Mouse (Mus musculus): ENCODE measurements at regions not wholly inside any gene's neighbourhood (a gene's known extent, or its start where the extent isn't known, plus 50 kb on each side); places are given as distances from the start of the nearest gene placed in this dataset.

DNA sequence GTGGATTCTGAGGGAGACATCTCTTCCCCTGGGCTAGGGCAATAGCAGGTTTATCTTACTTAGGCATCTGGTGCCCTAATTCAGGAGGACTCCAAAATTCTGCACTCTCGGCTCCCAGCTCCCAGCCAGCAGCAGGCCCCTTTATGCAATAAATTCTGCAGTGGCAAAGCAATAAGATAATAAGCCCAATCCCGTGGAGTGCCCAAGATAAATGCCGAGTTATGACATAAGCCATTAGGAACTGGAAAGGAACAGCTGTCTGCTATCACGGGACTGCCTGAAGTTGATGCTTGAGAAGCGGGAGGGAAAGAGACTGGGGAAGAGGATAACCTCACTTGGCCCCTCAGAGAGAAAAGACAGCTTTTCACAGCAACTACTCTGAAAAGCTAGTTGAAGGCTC, 159.0 kb downstream of the 1190002N15Rik start:
- DNase-seq = no peak

DNA sequence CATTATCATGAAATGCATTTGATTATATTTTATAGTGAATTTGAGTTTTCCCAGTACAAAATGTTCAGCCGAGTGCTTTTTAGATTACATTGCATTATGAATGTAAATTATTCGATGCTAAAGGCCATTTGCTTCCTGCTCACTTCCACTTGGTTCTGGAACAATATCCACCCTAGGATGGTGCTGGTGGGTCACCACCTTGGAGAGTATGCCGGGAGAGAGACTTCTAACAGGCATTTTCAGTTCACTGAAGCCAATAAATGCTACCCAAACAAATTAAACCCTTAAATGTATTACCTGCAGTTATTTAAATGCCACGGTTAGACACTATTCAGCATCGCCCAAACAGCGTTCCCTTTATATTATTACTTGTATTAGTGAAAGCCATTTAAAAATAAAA, 159.6 kb downstream of the 1190002N15Rik start:
- no peak for DNase-seq

DNA sequence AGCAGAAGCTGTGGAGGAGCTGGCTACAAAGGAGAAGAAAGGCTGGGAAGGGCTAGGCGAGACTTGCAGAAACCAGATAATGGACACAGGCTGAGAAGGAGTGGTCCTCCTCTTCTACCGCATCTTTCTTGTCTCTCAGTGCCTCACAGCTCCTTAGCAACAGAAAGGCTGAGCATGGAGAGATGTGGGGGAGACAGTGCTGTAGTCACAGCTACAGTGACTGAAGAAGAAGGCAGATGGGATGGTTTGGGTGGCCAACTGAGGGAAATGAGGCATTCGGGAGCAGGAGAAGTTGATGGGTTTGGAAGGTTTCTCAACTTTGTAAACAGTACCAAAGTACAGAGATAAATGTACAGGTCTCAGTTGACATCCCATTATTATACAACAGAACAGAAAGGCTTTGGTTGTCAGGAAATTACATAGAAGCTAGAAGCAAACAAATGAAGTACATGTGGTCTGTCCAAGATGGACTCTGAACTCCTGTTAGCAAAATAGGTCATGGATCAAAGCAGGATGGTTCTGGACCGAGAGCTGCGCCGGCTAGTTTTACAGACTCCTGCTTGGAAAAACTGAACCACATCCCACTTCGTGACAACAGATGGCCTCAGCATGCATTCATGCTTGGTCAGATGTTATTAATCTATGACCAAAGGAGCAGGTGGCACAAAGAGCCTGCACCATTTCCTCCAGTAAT, 160.4 kb downstream of the 1190002N15Rik start:
- DNase-seq = no peak

DNA sequence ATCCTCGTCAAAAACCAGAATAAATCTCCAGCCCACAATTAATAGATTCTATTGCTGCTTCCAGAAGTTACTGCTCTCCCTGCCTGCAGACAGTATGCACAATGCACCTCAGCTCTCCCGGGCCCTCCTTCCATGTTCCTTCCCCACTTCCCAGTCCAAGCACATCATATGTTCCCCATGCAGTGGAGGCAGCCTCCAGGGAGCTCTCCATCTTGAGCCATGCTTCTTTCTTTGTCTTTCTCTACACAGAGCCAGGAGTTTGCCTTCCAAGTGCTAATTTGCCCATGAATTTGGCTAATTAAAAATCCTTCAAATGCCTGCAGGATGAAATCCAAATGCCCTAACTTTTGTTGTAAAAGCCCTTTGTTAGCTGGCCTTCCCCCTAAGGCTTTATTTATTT, 166.9 kb downstream of the 1190002N15Rik start:
- DNase-seq = no peak

DNA sequence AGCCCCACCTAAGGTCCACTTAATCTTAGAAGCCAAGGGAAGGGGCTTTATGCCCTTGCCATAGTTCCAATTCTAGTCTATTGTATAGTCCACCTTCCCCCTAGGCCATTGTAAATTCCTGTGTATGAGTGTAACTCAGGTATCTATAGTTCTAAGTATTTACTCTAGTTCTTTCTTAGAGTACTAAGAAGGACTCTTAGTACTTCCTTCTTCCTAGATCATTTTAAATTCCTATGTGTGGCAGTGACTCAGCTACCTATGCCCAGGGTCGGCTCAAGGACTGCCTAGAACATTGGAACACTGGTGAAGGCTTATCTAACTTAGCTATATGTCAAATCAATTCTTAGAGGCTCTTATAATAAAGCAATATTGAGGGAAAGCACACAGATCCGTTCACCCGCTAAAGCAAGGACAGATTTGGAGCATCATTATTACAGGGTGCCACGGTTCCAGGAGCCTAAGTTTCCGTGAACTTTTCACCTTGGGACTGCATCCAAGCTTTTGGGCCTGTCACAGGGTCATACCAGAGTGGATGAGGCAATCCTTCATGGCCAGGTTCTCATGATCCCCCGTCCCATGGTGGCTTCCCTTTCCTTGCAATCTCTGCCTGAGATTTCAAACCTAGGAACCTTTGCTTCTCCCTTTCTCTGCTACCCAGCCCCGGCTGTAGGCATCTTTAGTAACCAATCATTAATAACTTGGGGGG, 169.5 kb downstream of the 1190002N15Rik start:
- no peak for DNase-seq

DNA sequence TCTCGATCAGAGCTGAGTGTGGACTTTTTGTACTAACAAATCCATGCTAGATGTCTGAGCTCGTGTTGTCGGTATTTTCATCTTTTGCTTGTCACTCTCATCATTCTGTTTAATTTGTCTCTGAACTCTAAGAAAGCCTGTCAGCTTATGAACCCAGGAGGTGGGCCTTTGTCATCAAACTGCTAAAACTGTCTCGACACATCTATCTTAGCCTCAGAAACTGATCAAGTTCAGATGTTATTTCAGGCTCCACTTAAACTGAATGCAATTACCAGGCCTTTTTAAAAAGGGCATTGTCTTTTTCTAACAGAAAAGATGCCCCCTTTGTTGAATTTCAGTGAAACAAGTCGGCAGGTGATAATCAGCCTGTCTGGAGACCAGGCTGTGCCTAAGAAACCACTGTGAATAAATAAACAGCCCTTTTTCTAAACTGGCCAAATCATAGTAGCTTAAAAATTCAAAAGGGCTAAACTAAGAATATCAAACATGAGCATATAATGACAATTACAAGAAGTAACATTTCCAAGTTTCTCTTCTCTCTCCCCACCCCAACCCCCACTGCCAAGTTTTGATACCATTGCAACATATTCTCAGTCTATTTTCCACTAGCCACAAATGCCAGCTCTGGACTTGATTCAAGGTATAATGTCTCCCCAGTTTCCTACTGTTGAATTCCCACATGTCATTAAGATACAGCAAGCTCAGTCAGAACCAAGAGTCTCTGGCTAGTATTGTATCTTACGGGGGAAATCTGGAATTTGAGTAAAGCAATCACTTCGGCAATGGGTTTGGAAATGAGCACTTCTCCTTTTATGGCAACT, 175.8 kb downstream of the 1190002N15Rik start:
- no peak for DNase-seq

- no peak for DNase-seq
Observed at GRCm38 (mm10) chr9:94361011-94361410, 176.9 kb downstream of the 1190002N15Rik start.

DNA sequence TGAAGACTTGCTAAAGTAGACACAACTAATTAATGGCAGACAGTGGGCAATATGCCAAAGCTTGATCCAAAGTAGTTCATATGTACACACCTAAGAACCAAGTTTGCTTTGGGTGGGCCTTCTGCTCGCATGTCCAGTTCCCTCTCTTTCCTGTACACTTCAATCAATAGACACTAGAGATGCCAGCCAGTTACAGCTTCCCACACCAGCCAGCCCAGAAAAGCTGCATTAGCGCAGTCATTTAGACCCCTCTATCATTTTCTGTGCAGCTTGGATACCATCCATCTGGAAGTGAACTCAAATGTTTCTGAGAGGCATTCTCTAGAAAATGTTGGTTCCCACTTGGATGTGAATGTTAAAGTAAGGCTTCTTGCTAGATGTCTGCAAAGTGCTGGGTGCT, 179.7 kb downstream of the 1190002N15Rik start:
- no peak for DNase-seq

DNA sequence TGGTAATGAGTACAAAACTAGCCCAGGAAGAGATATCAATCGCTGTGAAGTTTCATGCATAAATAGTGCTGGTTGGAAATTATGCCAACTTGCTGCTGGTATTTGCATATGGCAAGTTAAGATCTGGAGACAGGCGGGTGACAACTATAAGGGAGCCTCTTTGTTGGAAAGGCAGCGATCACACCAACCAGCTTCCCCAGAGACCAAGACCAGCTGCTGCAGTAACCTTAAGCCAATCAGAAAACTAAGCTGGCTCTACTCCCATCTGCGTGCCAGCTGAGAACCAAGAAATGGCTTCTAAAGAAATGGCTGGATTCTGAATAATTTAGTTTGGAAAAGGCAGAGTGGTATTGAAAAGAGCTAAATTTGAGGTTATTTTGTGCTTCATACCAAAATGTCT, 195.9 kb downstream of the 1190002N15Rik start:
- no peak for DNase-seq

DNA sequence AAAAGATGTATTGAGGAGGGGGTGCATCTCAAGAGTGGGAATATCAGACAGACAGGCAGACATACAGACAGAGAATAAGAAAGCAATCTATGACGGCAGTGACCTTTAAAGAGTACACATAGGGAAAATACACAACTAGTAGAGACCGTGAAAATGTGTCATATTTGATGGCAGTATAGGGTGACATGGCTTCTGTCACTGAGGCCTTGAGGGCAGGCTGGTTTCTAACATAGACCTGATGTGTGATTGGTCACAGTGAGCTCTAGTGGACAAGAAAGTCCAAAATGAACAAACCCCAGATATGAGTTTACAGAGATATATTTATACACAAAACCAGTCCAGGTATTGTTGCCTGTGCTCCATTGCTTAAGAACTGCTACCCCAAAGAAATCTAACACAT, 196.3 kb downstream of the 1190002N15Rik start:
- DNase-seq = no peak

- no peak for DNase-seq
Observed at GRCm38 (mm10) chr9:94333450-94333849, 204.4 kb downstream of the 1190002N15Rik start.

- DNase-seq = no peak
Observed at GRCm38 (mm10) chr9:94323011-94323410, 214.9 kb downstream of the 1190002N15Rik start.

- DNase-seq = no peak
Observed at GRCm38 (mm10) chr9:94302575-94302974, 235.3 kb downstream of the 1190002N15Rik start.

DNA sequence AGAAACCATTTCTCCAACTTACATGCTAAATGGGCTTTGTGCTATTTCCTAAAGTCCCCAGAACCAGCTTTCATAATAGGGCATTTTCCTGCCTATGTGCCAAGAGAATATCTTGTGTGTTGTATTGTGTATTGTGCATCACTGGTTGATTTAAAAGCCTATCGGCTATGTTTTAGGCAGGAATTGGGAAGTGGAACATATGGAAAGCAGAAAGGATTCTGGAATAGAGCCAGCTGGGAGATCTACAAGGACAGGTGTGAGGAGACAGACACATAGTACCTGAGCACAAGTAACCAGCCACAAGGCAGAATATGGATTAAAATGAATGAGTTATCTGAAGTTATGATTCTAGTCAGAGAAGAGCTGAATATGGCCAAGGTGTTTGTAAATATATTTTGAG, 236.0 kb downstream of the 1190002N15Rik start:
- no peak for DNase-seq

GRCm38 (mm10) chr9:94295431-94295830, 242.4 kb downstream of the 1190002N15Rik start:
- DNase-seq = no peak

DNA sequence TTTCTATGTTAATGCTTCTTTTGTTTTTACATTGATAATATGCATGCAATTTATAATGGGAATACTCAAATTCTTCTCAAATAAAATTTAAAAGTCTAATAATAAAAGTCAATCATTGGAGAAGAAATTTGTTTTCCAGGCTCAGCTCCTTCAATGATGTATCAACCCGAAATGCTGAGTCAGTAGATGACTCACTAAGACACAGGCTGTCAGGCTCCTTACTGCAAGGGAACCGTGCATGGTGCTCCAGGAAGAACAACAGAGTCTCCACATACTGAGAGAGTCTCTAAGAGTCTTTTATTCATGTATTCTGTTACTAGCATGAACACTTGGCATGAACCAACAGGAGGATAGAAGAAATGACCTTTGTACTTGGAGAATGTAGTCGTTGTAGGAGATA, 245.7 kb downstream of the 1190002N15Rik start:
- no peak for DNase-seq

DNA sequence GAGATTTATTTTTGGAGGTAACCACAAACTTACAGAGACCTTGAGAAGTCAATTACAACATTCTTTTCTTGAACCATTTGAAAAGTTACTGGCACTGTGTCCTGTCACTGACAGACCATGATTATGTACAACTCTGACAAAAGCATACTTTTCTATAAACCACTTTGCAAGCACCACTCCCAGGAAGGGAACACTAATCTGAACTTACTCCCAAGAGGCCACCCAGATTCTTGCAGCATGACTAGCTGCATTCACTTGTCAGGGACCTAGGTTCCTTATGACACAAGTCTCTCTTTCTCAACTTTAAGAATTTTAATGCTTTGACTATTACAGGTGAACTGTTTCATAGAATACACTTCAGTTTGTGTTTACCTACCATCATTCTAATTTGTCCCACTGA, 248.3 kb downstream of the 1190002N15Rik start:
- DNase-seq = no peak

- no peak for DNase-seq
Observed at GRCm38 (mm10) chr9:94287559-94287958, 250.3 kb downstream of the 1190002N15Rik start.

- DNase-seq = no peak
Observed at GRCm38 (mm10) chr9:94278657-94279585, 259.0 kb downstream of the 1190002N15Rik start.

DNA sequence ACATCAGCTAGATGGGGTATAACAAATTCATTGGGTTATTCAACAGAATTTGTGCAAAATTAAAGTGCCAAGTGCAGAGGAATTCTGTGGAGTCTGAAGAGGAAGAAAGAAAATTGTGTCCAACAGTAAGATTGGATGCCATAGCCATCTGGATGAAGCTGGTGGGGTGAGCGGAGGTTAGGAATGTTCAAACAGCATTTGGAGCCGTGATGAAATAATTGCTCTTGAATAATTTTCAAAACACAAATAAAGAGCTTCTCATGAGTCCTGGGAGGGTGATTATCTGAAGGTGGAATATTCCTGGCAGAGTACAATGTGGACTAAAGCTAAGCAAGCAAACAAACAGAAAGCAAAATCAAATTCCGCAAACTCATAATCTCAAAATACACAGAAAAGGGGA, 260.8 kb downstream of the 1190002N15Rik start:
- DNase-seq = no peak

- no peak for DNase-seq
Observed at GRCm38 (mm10) chr9:94269213-94269612, 268.7 kb downstream of the 1190002N15Rik start.

DNA sequence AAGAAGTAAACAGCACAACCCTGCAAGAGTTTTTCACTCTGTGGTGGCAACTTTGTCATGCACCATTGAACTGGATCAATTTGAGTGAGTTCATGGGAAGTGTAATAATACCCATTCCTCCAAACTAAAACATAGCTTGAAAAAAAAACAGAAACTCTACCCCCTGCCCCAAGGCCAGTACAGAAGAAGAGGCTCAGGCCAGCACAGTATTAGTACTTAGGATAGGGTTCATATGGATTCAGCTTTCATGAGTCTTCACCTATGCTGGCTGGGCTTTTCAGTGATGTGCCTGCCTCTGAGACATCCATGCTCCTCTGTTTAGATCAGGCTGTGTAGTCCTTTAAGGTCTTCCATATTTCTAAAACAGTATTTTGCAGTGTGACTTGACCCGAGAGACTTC, 270.6 kb downstream of the 1190002N15Rik start:
- DNase-seq = no peak
